Mouse (Mus musculus): ENCODE results near the gene Hsd17b12. TPM values are rescaled to one million over a fixed set of nuclear protein-coding genes. Genes with fewer than 3 reads are reported as not detected.

Hsd17b12 gene
- polyA plus RNA-seq, 1 experiment = 9.7 TPM

DNA sequence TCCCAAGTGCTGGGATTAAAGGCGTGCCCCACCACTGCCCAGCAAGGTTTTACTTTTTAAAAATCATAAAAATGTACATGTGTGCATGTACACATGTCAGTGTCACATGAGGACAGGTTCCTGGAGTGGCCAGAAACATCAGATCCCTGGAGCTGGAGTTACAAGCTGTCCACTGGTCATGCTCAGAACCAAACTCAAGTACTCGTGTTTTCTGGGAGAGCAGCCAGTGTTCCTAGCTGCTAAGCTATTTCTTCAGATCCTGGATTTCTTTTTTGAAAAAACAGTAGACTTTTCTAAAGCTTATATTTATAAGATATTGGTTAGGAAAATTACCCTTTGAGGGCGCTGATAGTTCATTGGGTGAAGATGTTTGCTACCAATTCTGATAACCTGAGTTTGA is 18.6 kb upstream of the Hsd17b12 start:
- TF ChIP-seq CTCF (IDR thresholded peaks at IDR 0.05; ENCODE audit: extremely low read depth, insufficient read depth, insufficient read length, insufficient replicate concordance) (no peak), POLR2A (IDR thresholded peaks at IDR 0.05; ENCODE audit: low read depth, low read length) (no peak)
- Histone ChIP-seq H3K36me3 (ENCODE audit: control insufficient read depth, insufficient read depth, low read length) (no peaks in the 10 kb centered on the region), H3K4me3 (ENCODE audit: extremely low read depth, insufficient read depth, insufficient read length) (no peak overlapping the region), H3K27ac (ENCODE audit: insufficient read depth, low read length) (no peak overlapping the region), H3K27me3 (ENCODE audit: control insufficient read depth, insufficient read depth, low read length) (no peaks in the 10 kb centered on the region), H3K4me1 (ENCODE audit: control insufficient read depth, insufficient read depth, insufficient read length) (peaks cover 3% of the 10 kb centered on the region; the same call in 1 of the 2 replicates)
- 93% methylated on average over 3 of the region's 3 CpGs for WGBS
- DNase-seq (ENCODE audit: low read depth in 1 of 2, low spot score in 2 of 2) = no peak

- WGBS = 87% methylated on average over 13 of the region's 13 CpGs
- no peak for DNase-seq (ENCODE audit: low read depth in 1 of 2, low spot score in 2 of 2)
- no peaks in the 10 kb centered on the region for H3K36me3 ChIP-seq (ENCODE audit: control insufficient read depth, insufficient read depth, low read length)
- H3K27me3 ChIP-seq (ENCODE audit: control insufficient read depth, insufficient read depth, low read length) = no peaks in the 10 kb centered on the region
- peaks cover 3% of the 10 kb centered on the region; the same call in 1 of the 2 replicates for H3K4me1 ChIP-seq (ENCODE audit: control insufficient read depth, insufficient read depth, insufficient read length)
- TF ChIP-seq CTCF (IDR thresholded peaks at IDR 0.05; ENCODE audit: extremely low read depth, insufficient read depth, insufficient read length, insufficient replicate concordance) = no peak
- no peak for TF ChIP-seq POLR2A (IDR thresholded peaks at IDR 0.05; ENCODE audit: low read depth, low read length)
- no peak overlapping the region for H3K27ac ChIP-seq (ENCODE audit: insufficient read depth, low read length)
- H3K4me3 ChIP-seq (ENCODE audit: extremely low read depth, insufficient read depth, insufficient read length) = no peak overlapping the region
These were observed 15.8 kb upstream of the Hsd17b12 start for GRCm38 (mm10) chr2:94173549-94173948.

DNA sequence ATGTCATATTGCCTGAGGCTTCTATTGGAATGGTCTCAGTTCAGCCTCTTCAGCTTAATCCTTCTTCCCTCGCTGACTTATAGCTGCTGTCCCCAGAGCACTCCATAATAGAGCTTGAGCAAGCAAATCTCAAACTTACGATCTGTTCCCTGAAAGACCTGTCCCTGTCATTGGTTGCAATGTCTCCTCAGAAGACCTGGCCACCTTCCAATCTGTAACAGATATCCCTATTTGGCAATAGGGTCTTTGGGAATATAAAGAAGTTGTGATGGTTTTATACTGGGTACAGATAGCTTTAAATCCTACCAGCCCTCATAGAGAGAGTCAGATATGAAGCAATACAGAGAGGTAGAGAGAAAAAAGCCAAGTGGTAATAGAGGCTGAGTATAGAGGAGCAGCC is 5.4 kb upstream of the Hsd17b12 start:
- Histone ChIP-seq H3K4me3 (ENCODE audit: extremely low read depth, insufficient read depth, insufficient read length) (no peak overlapping the region), H3K27ac (ENCODE audit: insufficient read depth, low read length) (no peak overlapping the region), H3K36me3 (ENCODE audit: control insufficient read depth, insufficient read depth, low read length) (no peaks in the 10 kb centered on the region), H3K27me3 (ENCODE audit: control insufficient read depth, insufficient read depth, low read length) (no peaks in the 10 kb centered on the region), H3K4me1 (ENCODE audit: control insufficient read depth, insufficient read depth, insufficient read length) (no peaks in the 10 kb centered on the region)
- TF ChIP-seq POLR2A (IDR thresholded peaks at IDR 0.05; ENCODE audit: low read depth, low read length) (no peak), CTCF (IDR thresholded peaks at IDR 0.05; ENCODE audit: extremely low read depth, insufficient read depth, insufficient read length, insufficient replicate concordance) (no peak)
- DNase-seq (ENCODE audit: low read depth in 1 of 2, low spot score in 2 of 2) = no peak
- 76% methylated on average over 2 of the region's 2 CpGs for WGBS

GRCm38 (mm10) chr2:94162141-94162540 is 4.4 kb upstream of the Hsd17b12 start:
- Histone ChIP-seq H3K4me3 (ENCODE audit: extremely low read depth, insufficient read depth, insufficient read length) (no peak overlapping the region), H3K27me3 (ENCODE audit: control insufficient read depth, insufficient read depth, low read length) (no peaks in the 10 kb centered on the region), H3K36me3 (ENCODE audit: control insufficient read depth, insufficient read depth, low read length) (no peaks in the 10 kb centered on the region), H3K27ac (ENCODE audit: insufficient read depth, low read length) (no peak overlapping the region), H3K4me1 (ENCODE audit: control insufficient read depth, insufficient read depth, insufficient read length) (no peaks in the 10 kb centered on the region)
- no peak for DNase-seq (ENCODE audit: low read depth in 1 of 2, low spot score in 2 of 2)
- TF ChIP-seq POLR2A (IDR thresholded peaks at IDR 0.05; ENCODE audit: low read depth, low read length) = no peak
- TF ChIP-seq CTCF (IDR thresholded peaks at IDR 0.05; ENCODE audit: extremely low read depth, insufficient read depth, insufficient read length, insufficient replicate concordance) = no peak
- 73% methylated on average over 6 of the region's 6 CpGs for WGBS

- Histone ChIP-seq H3K27me3 (ENCODE audit: control insufficient read depth, insufficient read depth, low read length) (no peaks in the 10 kb centered on the region), H3K4me1 (ENCODE audit: control insufficient read depth, insufficient read depth, insufficient read length) (no peaks in the 10 kb centered on the region), H3K36me3 (ENCODE audit: control insufficient read depth, insufficient read depth, low read length) (no peaks in the 10 kb centered on the region), H3K27ac (ENCODE audit: insufficient read depth, low read length) (no peak overlapping the region; the same call in 1 of the 2 replicates), H3K4me3 (ENCODE audit: extremely low read depth, insufficient read depth, insufficient read length) (peak overlapping the region; percentile 60)
- no peak for TF ChIP-seq POLR2A (IDR thresholded peaks at IDR 0.05; ENCODE audit: low read depth, low read length)
- TF ChIP-seq CTCF (IDR thresholded peaks at IDR 0.05; ENCODE audit: extremely low read depth, insufficient read depth, insufficient read length, insufficient replicate concordance) = no peak
- no peak for DNase-seq (ENCODE audit: low read depth in 1 of 2, low spot score in 2 of 2)
- 25% methylated on average over 4 of the region's 4 CpGs for WGBS
These were observed 738 bp upstream of the Hsd17b12 start for GRCm38 (mm10) chr2:94158520-94158884.

- H3K27me3 ChIP-seq (ENCODE audit: control insufficient read depth, insufficient read depth, low read length) = no peaks in the 10 kb centered on the region
- H3K27ac ChIP-seq (ENCODE audit: insufficient read depth, low read length) = no peak overlapping the region
- H3K4me1 ChIP-seq (ENCODE audit: control insufficient read depth, insufficient read depth, insufficient read length) = no peaks in the 10 kb centered on the region
- H3K36me3 ChIP-seq (ENCODE audit: control insufficient read depth, insufficient read depth, low read length) = no peaks in the 10 kb centered on the region
- DNase-seq (ENCODE audit: low read depth in 1 of 2, low spot score in 2 of 2) = no peak
- peak overlapping the region; percentile 78 for H3K4me3 ChIP-seq (ENCODE audit: extremely low read depth, insufficient read depth, insufficient read length)
- WGBS = 2% methylated on average over 10 of the region's 10 CpGs
- TF ChIP-seq POLR2A (IDR thresholded peaks at IDR 0.05; ENCODE audit: low read depth, low read length) (no peak), CTCF (IDR thresholded peaks at IDR 0.05; ENCODE audit: extremely low read depth, insufficient read depth, insufficient read length, insufficient replicate concordance) (no peak)
These were observed 713 bp downstream of the Hsd17b12 start for GRCm38 (mm10) chr2:94157051-94157450.

GRCm38 (mm10) chr2:94145146-94145542 is 12.6 kb downstream of the Hsd17b12 start:
- Histone ChIP-seq H3K27me3 (ENCODE audit: control insufficient read depth, insufficient read depth, low read length) (no peaks in the 10 kb centered on the region), H3K36me3 (ENCODE audit: control insufficient read depth, insufficient read depth, low read length) (no peaks in the 10 kb centered on the region), H3K27ac (ENCODE audit: insufficient read depth, low read length) (no peak overlapping the region), H3K4me3 (ENCODE audit: extremely low read depth, insufficient read depth, insufficient read length) (no peak overlapping the region), H3K4me1 (ENCODE audit: control insufficient read depth, insufficient read depth, insufficient read length) (no peaks in the 10 kb centered on the region)
- WGBS = 83% methylated on average over 2 of the region's 2 CpGs
- DNase-seq (ENCODE audit: low read depth in 1 of 2, low spot score in 2 of 2) = no peak
- TF ChIP-seq CTCF (IDR thresholded peaks at IDR 0.05; ENCODE audit: extremely low read depth, insufficient read depth, insufficient read length, insufficient replicate concordance) (no peak), POLR2A (IDR thresholded peaks at IDR 0.05; ENCODE audit: low read depth, low read length) (no peak)
